Mouse (Mus musculus): ENCODE measurements around the gene Zbtb41.
A peak's percentile ranks its signal among the peaks of the same experiment; 100 is the strongest.
"Not testable (repeated sequence)": the region's sequence is repeated elsewhere in the genome, so short reads cannot be mapped to it uniquely, and the experiment has no call there.

The Zbtb41 gene

DNA sequence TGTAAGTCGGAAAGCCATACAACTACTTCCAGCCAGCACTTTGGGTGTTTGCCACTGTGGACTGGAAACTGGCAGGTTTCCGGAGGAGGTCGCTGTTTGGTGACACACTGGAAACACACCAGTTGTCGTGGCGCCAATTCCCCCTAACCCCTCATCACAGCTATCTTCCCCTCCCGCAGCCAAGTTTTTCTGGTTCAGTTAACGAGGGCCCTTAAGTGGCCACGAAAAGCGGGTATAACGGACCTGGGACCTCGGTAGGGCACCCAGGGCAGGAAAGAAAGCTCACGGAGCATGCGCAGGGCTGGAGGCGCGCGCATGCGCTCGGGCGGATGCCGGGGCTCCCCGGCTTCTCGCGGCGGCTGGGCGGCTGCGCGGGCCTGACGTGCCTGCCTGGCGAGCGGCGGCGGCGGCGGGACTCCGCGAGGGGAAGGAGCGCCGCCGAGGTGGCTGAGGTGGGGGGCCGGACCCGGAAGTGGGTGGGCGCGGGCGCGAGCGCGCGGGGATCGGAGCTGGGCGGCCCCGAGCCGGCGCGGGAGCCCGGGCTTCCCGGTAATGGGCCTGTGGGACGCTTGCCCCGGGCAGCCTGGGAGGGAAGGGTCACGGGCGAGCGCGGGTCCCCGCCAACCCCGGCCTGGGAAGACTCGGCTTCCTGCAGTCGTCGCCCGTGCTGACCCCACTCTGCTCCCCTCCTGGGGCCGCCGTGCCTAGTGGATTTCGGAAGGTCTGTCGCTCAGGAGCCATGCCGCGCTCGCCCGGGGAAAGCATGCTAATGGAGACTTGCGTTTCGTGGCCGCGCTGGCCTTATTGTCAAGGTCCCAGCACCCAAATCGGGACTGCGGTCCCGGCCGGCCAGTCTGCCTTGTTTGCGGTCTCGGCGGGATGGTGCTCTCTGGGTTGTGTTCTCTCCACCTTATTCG is at the start of gene Zbtb41:
Zbtb41 (plus strand) TSS at position 414 of the 917 bp plus-strand sequence.
- DNase-seq (ENCODE audit: low read depth): peak; percentile 63

DNA sequence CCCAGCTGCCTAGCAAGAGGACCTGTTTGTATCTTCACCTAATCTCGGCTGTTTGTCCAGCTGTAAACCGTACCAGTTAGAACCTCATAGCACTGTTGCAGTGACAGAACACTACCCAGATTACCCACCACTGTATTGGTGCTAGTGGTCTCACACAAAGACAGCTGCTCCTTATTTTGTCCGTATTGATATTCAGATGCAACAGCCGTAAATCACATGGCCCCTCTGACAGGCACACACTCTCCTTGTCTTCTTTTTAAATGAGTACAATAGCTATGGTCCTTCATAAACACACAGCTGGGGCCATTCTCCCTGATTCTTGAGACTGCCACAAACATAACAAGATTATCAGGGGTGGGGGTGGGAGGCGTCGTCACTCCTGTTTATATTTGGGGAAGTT is 46.2 kb upstream of the Zbtb41 start:
- DNase-seq (ENCODE audit: low read depth): no peak

DNA sequence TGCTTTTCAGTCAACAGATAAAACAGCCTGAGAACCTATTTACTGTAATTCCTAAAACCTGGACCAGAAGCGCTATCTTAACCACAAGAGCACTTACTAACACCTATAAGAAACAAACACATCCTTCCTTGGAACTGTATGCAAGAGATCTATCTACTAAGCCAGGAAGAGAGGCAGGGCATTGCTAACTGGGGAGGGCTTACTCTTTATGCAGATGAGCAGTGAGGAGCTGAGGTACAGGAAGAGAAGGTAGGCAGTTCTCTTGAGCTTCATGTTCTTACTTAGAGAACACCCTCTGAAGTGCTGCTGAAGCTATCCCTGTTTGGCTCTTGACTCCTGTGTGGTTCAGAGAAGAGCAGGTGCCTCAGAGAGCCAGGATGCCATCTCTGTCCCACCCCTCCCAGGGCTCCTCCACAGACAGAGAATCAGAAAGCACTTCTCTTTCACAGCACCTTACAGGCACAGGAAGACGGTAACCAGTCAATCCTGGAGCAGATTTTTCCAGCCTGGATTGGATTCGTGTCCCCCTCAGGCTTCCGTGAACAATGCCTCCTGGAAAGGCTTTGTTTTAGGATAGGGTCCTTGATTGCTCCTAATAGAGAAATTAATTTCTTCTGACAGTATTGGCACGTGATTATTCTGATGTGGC is 45.3 kb upstream of the Zbtb41 start, which contains the start of gene Crb1:
Crb1 (minus strand) TSS at position 463 of the 649 bp plus-strand sequence.
- no peak for DNase-seq (ENCODE audit: low read depth)

DNA sequence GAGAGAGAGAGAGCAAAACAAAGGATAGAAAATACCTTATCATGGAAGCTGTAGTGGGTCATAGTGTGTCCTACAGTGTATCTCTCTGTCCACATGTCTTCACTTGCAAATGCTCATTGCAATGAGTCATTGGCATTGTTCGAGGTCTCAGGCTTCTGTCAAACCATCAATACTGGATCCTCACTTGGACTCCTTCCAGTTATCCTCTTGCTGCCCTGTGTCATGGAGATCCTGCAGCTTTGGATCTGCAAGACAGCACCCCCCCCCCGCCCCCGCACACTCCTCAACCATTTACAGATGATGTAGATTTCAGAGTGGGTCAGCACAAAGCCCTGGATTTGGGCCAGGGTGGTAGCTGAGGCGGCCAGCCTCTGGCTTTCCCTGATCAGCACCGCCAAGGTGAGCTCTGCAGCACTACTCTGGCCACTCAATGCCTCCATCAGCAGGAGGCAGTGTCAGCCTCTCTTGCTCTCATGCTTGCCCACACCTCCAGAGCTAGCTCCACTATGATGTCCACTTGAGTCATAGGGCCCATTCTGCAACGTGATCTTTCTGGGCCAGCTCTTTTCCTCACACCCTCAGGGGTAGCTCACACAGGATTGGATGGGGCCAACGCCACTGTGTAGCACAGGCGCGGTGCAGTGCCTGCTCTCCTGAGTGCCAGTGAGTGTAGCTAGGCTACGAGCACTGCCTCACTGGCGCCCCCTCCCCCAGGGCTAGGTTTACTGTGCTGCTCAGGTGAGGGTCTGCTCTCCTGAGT is 43.0 kb upstream of the Zbtb41 start:
- no peak for DNase-seq (ENCODE audit: low read depth)

DNA sequence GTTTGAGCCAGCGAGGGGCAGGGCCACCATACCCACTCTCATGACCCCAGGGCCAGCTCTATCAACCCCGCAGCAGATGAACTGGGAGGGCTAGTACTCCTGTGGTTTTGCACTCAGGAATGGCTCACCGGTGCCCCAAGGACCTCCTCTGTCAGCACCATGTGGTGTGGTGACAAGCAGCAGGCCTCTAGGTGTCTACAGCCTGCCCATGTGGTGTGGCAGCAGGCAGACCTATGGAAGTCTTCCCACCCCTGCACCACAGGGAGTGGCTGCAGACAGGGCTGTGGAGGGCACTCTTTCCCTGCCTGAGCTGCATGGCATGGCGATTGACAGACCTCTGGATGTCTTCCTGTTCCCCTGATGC is 42.5 kb upstream of the Zbtb41 start:
- no peak for DNase-seq (ENCODE audit: low read depth)

DNA sequence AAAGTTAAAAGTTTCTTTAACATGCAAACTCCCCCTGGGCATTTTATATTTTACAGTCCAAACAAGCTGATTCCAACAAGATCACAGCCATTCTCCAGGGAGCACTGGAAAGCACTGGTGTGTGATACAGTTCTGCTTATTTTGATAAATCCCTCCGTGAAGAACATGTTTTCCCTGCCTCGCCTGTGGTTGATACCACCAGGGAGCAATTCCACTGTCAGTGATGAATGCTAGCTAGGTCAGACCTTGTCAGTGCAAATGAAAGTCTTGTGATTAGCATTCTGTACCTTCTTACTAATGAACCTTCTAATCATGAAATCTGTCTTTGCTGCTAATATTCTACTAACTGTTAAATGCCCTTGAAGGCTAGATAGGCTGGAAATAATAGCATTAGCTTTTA is 30.3 kb upstream of the Zbtb41 start:
- DNase-seq (ENCODE audit: low read depth): no peak

DNA sequence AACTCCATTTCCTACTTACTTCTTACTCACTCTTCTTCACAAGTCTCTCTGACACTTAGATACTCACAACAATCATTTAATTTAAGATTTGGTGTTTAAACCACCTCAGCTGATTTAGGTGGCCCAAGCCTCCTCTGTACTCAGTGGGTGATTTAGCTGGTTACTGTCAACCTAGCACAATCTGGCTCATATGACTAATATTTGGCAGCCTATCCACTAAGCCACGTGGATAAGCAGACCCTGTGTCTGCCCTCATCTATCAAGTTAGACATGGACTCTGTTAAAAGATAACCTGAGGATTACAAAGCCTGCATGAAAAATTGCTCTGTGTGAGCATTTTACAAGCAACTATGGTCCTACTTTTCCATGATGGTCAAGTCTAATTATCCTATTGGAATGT is 25.5 kb upstream of the Zbtb41 start:
- DNase-seq (ENCODE audit: low read depth): no peak

DNA sequence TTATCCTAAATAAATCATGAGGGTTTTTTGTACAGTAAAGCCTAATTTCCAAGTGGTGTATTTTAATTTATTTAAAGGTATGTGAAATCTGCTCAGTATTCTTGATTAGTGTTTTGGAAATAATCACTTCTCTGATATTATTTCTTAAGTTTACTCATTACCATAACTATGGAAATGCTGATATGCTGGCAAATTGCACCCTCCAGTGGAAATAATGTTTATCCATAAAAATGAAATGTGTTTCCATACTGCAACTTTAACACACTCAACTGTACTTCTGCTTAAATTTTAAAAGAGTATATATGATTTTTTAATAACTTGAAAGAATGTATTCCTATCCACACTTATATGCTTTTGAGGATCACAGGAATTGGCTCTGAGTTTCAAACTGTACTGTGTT is 16.3 kb upstream of the Zbtb41 start:
- DNase-seq (ENCODE audit: low read depth): no peak

DNA sequence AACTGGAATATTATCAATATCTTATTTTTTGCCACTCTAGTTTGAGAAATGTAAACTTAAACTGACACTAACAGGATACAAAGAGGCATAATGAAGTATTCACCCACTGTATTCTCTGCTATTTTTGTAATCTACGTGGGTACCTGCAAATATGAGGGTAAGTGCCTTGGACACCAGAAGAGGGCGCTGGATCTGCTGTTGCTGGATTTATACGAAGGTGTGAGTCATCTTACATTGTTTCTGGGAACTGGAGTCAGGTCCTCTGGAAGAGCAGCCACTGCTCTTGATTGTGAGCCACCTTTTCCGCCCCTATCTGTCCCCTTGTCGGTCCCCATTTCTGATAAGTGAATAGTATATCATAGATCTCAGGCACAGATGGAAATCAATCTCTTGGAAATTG is 14.4 kb upstream of the Zbtb41 start:
- DNase-seq (ENCODE audit: low read depth): no peak

DNA sequence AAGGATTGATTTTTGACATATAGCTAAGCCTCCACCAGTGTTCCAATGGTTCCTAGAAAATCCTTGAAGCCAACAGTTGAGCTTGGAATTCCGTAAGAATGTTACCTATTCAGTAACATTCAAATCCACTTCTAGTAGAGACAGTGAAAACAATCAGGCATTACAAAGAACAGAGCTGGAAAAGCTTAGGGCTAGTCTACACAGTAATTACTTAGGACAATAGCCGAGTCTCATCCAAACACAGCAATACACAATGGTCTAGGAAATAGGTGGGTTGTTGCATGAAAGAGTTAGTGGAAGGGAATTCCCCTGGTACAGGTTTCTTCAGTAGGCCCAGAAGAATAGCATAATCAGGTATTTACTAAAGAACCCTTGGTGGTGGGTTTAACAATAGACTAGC is 9.7 kb upstream of the Zbtb41 start:
- DNase-seq (ENCODE audit: low read depth): not testable (repeated sequence)

DNA sequence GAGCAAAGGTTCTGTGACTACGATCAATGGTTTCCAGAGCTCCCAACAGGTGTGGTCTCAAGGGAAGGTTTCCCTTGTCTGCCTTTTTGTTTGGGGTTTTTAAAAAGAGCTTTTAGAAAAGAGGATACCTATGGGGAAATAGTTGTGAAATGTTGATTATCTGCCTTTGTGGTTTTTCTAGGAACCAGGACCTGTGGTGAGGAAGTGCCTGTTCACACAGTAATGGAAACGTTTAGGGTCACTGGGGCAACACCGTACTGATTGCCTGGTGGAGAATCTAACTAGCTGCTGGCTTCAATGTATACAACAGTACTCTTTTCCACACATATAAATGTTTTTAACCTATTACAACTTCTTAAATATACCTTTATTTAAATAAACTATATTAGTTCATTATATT is 8.6 kb upstream of the Zbtb41 start:
- no peak for DNase-seq (ENCODE audit: low read depth)

DNA sequence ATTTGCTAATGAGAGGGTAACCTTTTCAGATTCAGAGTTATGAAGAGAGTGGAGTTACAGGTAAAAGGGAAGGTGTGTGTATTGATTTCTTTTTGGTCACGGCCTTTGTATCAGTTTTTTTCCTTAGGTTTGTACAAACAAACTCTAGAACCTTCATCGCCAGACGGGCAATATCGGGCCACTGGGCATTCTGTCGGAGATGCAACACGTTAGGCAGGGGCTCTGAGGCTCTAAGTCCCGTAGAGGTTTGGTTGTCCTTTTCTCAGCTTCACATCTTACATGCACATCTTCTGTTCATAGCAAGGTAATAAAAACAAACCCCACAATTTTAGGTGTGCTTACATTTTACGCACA is 590 bp upstream of the Zbtb41 start:
- no peak for DNase-seq (ENCODE audit: low read depth)

DNA sequence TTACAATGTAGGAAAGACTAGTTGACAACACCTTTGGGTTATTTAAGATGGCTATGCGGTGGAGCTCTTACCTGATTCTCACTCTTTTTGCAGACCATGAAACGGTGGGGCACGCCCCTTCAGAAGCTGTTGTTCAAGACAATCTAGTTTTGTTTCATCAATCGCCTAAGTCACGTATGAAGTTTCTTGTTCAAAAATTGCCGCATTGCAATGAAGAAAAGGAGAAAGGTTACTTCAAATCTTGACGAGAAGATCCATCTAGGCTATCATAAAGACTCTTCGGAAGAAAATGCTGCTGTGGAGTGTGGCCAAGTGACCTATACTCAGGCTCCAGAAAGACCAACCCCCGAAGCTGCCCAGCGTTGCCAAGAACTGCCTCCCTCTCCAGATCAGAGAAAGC is 853 bp downstream of the Zbtb41 start:
- peak; percentile 12 for DNase-seq (ENCODE audit: low read depth)

DNA sequence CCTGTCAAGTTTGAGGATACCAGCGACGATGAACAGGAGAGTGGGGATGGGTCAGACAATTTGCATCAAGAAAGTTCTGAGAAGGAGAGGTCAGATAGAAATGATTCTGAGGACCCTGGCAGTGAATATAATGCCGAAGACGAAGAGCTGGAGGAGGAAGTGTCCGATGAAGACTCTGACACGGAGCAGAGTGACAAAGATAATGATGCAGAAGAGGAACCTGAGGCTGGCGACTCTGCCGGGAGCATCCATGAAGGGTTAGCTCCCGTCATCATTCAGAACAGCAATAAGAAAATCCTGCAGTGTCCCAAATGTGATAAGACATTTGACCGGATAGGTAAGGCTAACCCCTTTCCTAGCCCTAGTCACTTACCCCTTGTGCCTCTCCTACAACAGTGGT is 1.8 kb downstream of the Zbtb41 start:
- DNase-seq (ENCODE audit: low read depth): no peak

DNA sequence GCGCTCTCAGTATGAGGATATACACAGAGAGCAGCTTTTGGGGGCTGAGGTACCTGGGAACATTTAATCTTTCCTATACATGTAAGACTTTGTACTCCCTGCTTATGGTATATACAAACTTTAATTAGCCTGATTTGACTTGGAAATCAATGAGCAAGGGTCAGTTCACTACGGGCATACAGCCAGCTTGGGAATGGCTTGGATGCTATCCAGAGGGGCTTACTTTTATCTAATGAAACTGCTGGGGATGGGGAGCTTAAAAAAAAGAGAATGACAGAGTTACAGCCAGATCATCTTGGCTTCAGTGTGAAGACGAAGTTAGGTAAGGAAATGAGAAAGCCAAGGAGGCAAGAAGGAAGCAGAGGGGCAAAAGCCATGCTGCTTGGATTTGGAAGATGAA is 2.9 kb downstream of the Zbtb41 start:
- DNase-seq (ENCODE audit: low read depth): no peak

DNA sequence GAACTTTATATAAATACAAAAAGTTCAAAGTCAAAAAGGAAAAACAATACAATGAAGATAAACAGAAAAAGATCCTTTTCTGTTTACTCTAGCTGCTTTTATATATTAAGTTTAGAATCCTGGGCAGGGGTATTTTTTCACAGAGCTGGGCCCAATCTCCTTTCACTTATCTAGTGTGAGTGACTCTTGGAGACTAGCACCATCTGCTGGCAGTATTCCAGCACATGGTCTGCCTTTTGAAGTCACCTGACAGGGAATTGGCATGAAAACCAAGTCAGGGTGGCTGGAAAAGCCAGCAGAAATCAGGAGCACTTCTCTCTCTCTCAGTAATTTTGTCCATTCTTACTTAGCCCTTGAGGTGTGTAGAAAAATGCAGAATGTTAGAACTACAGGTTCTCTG is 16.3 kb downstream of the Zbtb41 start:
- DNase-seq (ENCODE audit: low read depth): no peak

DNA sequence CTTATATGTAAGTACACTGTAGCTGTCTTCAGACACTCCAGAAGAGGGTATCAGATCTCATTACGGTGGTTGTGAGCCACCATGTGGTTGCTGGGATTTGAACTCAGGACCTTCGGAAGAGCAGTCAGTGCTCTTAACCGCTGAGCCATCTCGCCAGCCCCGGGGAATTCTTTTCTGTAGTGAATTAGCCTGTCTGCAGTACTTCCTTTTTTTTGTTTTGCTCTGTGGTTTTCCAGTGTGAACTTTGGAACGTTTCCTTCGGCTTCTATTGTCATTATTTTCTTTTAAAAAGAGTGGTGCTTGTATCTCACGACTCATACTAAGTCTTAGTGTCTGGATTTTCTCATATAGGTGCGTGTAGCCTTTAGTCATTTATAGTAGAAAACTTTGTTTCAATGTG is 21.0 kb downstream of the Zbtb41 start:
- not testable (repeated sequence) for DNase-seq (ENCODE audit: low read depth)

DNA sequence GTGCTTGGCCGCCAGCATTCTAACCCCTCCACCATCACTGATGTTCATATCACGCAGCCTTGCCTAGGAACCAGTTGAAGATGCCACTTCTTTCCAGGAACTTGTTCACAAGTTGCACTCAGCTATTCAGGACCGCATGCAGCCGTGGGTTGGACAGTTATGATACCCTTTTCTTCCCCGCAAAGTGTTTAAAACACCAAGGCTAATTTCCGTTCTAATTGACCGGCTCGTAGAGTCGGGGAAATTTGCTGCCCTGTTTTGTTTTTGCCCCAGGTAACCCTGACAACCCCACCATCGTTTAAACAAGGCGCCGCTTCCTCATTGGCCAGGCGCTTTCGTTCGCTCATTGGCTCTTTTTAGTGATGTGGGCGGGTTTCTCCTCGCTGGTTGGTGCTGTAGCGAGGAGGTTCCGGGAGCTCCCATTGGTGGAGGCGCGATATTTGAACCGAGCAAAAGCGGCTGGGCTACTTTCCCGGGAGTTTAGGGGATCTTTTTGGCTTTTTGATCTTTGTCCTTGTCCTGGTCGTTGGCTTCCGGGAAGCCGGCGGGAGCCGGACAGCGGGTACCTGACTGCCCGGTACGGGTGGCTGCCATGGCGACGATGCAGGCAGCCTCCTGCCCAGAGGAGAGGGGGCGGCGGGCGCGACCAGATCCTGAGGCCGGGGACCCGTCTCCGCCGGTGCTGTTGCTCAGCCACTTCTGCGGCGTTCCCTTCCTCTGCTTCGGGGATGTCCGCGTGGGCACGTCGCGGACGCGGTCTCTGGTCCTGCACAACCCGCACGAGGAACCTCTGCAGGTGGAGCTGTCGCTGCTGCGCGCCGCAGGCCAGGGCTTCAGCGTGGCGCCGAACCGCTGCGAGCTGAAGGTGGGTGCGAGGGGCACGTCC is 32.5 kb downstream of the Zbtb41 start, which contains the start of gene Aspm:
Aspm (plus strand) TSS at position 433 of the 886 bp plus-strand sequence.
- DNase-seq (ENCODE audit: low read depth): peak; percentile 85

DNA sequence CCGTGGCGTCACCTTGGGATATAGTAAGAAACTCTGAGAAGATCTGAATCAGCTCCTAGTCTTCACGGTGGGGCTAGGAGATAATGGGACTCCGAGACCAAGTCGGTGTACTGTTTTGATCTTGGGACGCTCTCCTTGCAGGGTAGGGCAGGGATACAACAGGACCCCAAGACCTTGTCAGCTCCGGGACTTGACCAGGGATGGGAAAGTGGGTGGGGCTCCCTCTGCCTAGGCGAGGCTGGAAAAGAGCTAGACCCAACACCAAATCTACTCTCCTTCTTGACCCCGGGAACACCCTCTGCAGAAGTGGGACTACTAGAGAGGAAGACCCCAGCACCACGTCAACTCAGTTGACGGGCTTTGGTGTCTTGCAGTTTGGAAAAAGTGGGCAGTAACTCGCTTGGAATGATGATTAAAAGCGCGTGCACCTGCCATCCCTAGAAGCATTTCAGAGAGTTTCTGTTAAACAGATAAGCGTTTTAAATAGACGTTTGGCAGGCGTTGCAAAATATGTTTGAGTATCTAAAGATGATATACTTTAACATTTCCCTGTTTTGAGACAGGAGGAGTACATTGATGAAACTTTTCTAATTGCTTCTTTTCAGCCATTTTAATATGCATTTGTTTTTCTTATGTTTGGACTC is 33.3 kb downstream of the Zbtb41 start:
- no peak for DNase-seq (ENCODE audit: low read depth)

DNA sequence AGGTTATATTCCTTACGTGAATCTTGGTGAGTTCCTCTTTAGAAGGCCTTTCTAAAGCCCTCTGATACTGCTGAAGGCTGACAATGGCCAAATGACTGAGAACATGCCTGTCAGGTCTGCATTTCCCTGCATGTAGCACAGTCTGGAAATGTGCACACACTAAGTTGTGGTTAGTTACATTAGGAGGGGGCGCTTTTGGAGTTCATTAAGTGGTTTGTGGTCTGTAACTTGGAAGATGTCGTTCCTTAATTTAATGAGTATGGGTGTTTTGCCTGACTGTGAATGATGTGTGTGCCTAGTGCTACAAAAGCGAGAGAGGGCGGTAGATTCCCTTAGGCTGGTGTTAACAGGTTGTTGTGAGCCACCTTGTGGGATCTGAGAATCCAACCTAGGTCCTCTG is 38.7 kb downstream of the Zbtb41 start:
- DNase-seq (ENCODE audit: low read depth): no peak

DNA sequence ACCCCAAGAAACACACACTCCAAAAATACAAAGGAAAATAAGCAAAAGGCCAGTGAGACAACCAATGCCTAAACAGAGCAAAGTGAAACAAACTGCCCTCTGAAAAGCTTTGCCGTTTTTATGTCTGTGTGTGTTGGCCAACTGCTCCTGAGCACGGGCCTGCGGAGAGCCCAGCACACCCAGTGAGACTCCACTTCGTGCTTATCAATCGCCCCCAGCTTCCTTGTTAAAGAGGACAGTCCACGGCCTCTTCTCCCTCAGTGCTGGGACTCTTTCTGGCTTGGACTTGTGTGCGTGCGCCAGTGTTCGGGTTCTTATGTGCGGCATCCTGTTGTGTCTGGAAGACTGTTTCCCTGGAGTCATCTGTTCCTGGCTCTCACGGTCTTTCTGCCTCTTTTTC is 43.8 kb downstream of the Zbtb41 start:
- DNase-seq (ENCODE audit: low read depth): no peak

All from fibroblast of lung, adult 2 months (primary cell).